Mouse (Mus musculus) megakaryocyte, embryonic 14.5 days (primary cell): Measurements from ENCODE around the gene Sephs2. TPM values are rescaled to one million over a fixed set of nuclear protein-coding genes. Genes with fewer than 3 reads are reported as not detected.

Experiments
- H3K27me3 ChIP-seq: replicated peaks from 2 replicates; pipeline ENCODE3; 2012; ENCODE audit warnings: inconsistent platforms
- H3K36me3 ChIP-seq: replicated peaks from 2 replicates; pipeline ENCODE3; 2012; ENCODE audit warnings: low read length, inconsistent platforms, mixed read lengths
- H3K4me1 ChIP-seq: 2 replicates; pipeline ENCODE4 v1.6.1; 2012; ENCODE audit warnings: inconsistent platforms
- H3K4me3 ChIP-seq: replicated peaks from 2 replicates; pipeline ENCODE3; 2012; ENCODE audit warnings: moderate library complexity, mild to moderate bottlenecking, inconsistent platforms
- H3K9me3 ChIP-seq: 2 replicates; pipeline ENCODE4 v1.6.1; 2012; ENCODE audit warnings: inconsistent platforms
- FLI1 ChIP-seq: IDR thresholded peaks from 2 replicates; pipeline ENCODE4 v1.6.1; 2012; ENCODE audit warnings: low read length, inconsistent platforms, mixed read lengths
- GATA1 ChIP-seq: IDR thresholded peaks from 3 replicates; pipeline ENCODE4 v1.6.1; 2012; ENCODE audit warnings: mixed read lengths, low read length, inconsistent platforms, borderline replicate concordance
- polyA plus RNA-seq: library from polyadenylated mRNA; stranded (reverse); fragments of >175 nt; gene quantifications from 2 replicates; pipeline ENCODE4 v1.2.3, GENCODE M21; 2012; ENCODE audit warnings: low replicate concordance; ENCODE audit not compliant: insufficient read depth

Sephs2 gene
- 32.9 and 41.0 TPM in 2 replicates for polyA plus RNA-seq

DNA sequence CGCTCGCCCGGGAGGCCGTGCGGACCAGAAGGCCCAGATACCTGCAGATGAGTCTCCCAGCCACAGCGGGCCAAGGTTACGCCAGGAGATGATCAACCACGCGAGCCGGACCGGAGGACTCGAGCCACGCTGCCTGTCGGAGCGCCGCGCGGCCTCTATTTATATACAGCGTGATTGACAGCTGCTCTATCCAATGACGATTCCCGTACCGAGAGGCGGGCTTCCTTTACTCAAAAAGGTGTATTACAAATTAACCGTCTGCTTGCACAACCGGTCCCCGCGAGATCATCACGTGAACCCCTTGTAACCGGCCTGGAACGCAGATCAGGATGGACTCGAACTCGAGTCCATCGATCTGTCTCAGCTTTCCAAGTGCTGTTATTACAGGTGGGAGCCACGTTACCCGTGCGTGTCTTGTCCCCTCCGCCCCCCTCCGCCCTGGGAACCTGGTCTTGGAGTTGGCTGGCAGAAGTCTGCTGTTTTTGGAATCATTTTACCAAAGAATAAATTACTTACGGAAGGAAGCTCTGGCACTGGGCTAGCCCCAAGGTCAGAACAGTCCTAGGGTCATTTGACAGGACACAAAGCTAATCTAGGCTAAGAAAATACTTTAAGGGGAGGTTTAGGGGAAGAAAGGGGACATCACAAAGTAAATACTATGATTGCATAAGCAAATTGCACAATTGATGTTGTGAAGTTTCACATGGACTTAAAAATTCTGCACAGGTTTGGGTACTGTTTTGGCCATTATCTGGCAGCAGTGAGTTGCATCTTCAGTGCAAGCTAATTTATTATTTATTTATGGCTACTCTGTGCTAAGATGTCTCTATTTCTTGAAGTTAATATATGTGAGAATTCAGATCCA is at the start of gene Sephs2:
TSS of gene Sephs2 (minus strand) at position 131 of the 865 bp plus-strand sequence.
- H3K27me3 ChIP-seq: no peaks in the 10 kb centered on the region
- no peak for TF ChIP-seq GATA1
- no peaks in the 10 kb centered on the region for H3K9me3 ChIP-seq
- H3K36me3 ChIP-seq: peaks cover 25% of the 10 kb centered on the region
- peak within 1 kb of the TSS; percentile 91 for H3K4me3 ChIP-seq
- peaks cover 90% of the 10 kb centered on the region for H3K4me1 ChIP-seq

GRCm38 (mm10) chr7:127322085-127322484 is 48.2 kb upstream of the Sephs2 start:
- no peak overlapping the region for H3K4me3 ChIP-seq
- H3K27me3 ChIP-seq: no peaks in the 10 kb centered on the region
- peaks cover 21% of the 10 kb centered on the region for H3K4me1 ChIP-seq
- no peaks in the 10 kb centered on the region for H3K9me3 ChIP-seq
- H3K36me3 ChIP-seq: peaks cover 97% of the 10 kb centered on the region
- no peak for TF ChIP-seq GATA1
- TF ChIP-seq FLI1: no peak

DNA sequence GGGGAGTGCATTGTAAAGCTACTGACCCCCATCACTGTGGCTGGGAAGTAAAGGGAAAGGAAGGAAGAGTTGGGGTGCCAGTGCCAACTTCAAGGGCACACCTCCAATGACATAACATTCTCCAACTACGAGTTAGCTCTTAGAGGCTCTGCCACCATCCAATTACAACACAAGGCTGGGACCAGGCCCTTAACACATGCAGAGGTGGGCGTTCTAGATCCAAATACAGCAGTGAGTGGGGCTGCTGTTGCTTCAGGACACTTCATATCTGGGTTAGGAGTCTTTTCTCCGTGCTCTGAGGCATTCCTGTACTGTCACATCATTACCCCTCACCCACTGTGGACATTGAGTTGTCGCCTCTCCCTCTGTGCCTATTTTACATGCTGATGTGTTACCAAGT is 47.3 kb upstream of the Sephs2 start:
- TF ChIP-seq GATA1 (no peak), FLI1 (no peak)
- no peak overlapping the region for H3K4me3 ChIP-seq
- peaks cover 21% of the 10 kb centered on the region for H3K4me1 ChIP-seq
- H3K36me3 ChIP-seq: peaks cover 100% of the 10 kb centered on the region
- no peaks in the 10 kb centered on the region for H3K9me3 ChIP-seq
- H3K27me3 ChIP-seq: no peaks in the 10 kb centered on the region

GRCm38 (mm10) chr7:127313912-127314311 is 40.1 kb upstream of the Sephs2 start:
- H3K4me3 ChIP-seq: no peak overlapping the region
- no peak for TF ChIP-seq FLI1
- TF ChIP-seq GATA1: no peak
- H3K4me1 ChIP-seq: peaks cover 37% of the 10 kb centered on the region
- no peaks in the 10 kb centered on the region for H3K27me3 ChIP-seq
- peaks cover 100% of the 10 kb centered on the region for H3K36me3 ChIP-seq
- no peaks in the 10 kb centered on the region for H3K9me3 ChIP-seq

- H3K4me1 ChIP-seq: peaks cover 49% of the 10 kb centered on the region
- H3K27me3 ChIP-seq: no peaks in the 10 kb centered on the region
- peaks cover 99% of the 10 kb centered on the region for H3K36me3 ChIP-seq
- H3K4me3 ChIP-seq: no peak overlapping the region
- TF ChIP-seq GATA1: no peak
- TF ChIP-seq FLI1: no peak
- H3K9me3 ChIP-seq: no peaks in the 10 kb centered on the region
Observed at GRCm38 (mm10) chr7:127309951-127310350, 36.1 kb upstream of the Sephs2 start.

- H3K4me1 ChIP-seq: peaks cover 48% of the 10 kb centered on the region
- no peaks in the 10 kb centered on the region for H3K27me3 ChIP-seq
- H3K4me3 ChIP-seq: no peak overlapping the region
- no peaks in the 10 kb centered on the region for H3K9me3 ChIP-seq
- peaks cover 99% of the 10 kb centered on the region for H3K36me3 ChIP-seq
- no peak for TF ChIP-seq GATA1
- TF ChIP-seq FLI1: no peak
Observed at GRCm38 (mm10) chr7:127308887-127309286, 35.0 kb upstream of the Sephs2 start.

DNA sequence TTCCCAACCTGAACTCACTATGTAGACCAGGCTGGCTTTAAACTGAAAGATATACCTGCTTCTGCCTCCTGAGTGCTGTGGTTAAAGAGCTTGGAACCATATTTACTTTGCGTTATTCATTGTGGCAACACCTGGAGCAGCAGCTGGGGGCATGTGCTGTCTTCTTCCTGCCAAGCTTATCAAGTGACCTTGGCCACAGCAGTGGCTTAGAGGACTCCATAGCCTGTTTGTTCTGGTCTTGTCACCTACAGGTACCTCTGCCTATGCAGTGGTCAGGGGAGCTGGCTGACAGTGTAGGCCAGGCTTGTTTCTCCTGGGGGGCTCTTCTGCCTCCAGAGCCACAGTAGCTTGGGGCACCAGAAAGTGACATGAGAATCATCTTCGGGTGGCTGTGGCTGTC is 34.6 kb upstream of the Sephs2 start:
- TF ChIP-seq FLI1: no peak
- TF ChIP-seq GATA1: no peak
- Histone ChIP-seq H3K36me3 (peaks cover 99% of the 10 kb centered on the region), H3K27me3 (no peaks in the 10 kb centered on the region), H3K4me1 (peaks cover 47% of the 10 kb centered on the region), H3K4me3 (no peak overlapping the region), H3K9me3 (no peaks in the 10 kb centered on the region)

DNA sequence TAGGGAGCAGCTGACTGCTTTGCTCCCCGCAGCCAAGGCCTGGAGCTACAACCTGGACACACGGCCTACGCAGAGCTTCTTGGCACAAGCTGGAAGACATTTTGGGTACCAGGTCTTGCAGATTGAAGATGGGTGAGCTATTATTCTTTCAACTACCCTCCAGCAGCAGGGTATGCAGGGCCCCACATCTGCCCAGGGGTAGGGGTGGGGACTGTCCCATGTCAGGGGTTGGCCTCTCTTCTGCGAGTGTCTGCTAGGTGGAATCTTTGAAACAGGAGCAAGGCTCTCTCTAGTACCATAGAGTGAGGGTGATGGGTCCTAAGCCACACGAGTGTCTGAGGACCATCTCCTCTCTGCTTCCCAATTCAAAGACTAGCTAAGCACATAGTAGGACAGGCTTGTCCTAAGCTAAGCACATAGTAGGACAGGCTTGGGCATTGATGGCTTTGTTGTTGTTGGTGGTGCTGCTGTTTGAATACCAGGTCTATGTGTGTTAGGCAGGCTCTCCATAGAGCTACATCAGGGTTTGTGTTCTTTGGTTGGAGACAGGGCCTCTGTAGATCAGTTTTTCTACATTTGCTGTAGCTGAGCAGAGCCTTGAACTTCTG is 23.8 kb upstream of the Sephs2 start:
- TF ChIP-seq GATA1 (no peak), FLI1 (no peak)
- H3K9me3 ChIP-seq: no peaks in the 10 kb centered on the region
- peaks cover 52% of the 10 kb centered on the region for H3K36me3 ChIP-seq
- H3K4me1 ChIP-seq: peaks cover 64% of the 10 kb centered on the region
- no peaks in the 10 kb centered on the region for H3K27me3 ChIP-seq
- H3K4me3 ChIP-seq: peak overlapping the region; percentile 93

DNA sequence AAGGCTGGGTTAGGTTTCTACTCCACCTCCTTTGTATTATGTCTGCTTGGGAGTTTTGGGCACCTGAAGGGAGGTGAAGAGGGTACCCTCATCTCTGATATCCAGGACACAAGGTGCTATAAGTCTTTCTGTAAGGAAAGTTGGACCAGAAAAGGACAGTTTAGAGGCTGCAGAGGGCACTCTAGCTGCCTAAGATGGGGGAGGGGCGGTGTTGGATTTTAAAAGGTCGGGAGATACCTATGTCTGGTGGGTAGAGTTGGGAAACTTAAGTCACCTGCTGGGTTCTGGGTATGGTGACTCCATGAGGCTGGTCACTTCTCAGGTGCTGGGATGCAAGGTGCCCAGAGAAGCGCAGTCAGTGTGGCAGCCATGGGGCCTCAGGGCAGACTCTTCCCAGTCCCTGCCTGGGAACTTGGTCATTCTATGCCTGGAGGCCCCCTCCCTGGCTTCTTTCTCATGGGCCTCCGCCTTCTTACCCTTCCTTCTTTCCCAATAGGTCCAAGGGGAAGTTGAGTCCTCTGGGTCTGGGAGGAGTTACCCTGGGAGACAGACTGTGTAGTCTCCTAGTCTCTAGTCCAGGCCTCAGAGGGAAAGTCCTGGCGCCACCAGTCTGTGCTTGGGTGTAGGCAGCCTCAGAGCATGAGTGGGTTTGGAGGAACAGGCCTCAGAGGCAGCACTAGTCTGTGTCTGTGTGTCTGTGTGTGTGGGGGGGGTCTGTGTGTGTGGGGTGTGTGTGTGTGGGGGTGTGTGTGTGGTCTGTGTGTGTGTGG is 23.1 kb upstream of the Sephs2 start:
- TF ChIP-seq FLI1: no peak
- no peak for TF ChIP-seq GATA1
- no peaks in the 10 kb centered on the region for H3K9me3 ChIP-seq
- no peaks in the 10 kb centered on the region for H3K27me3 ChIP-seq
- peaks cover 45% of the 10 kb centered on the region for H3K36me3 ChIP-seq
- peaks cover 61% of the 10 kb centered on the region for H3K4me1 ChIP-seq
- peak overlapping the region; percentile 93 for H3K4me3 ChIP-seq

DNA sequence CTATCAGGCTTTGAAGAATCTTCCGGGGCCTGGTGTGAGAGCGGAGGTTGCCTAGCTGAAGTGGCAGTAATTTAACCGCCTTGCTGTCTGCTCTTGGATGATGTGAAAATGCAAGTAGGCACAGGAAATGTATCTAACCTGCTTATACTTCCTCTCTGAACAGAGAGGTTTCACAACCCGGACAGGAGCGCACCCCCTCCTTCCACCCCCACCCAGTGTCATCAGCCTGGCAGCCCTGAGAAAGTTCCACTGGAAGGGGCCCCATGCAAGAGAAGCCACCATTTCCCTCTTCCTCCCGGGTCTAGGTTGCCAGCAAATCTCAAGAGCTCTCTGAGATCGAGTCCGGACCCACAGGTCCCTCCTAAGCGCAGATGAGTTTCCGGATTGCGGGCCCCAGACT is 22.2 kb upstream of the Sephs2 start, which contains the start of gene Itgal:
TSS of gene Itgal (plus strand) at position 163 of the 400 bp plus-strand sequence.
- Histone ChIP-seq H3K4me3 (peak within 1 kb of the TSS; percentile 93), H3K36me3 (peaks cover 36% of the 10 kb centered on the region), H3K9me3 (no peaks in the 10 kb centered on the region), H3K4me1 (peaks cover 63% of the 10 kb centered on the region), H3K27me3 (peaks cover 2% of the 10 kb centered on the region)
- no peak for TF ChIP-seq FLI1
- TF ChIP-seq GATA1: no peak
